Mouse (Mus musculus): ENCODE measurements around the gene Grhpr.
"Not testable (repeated sequence)": the region's sequence is repeated elsewhere in the genome, so short reads cannot be mapped to it uniquely, and the experiment has no call there.

The Grhpr gene

DNA sequence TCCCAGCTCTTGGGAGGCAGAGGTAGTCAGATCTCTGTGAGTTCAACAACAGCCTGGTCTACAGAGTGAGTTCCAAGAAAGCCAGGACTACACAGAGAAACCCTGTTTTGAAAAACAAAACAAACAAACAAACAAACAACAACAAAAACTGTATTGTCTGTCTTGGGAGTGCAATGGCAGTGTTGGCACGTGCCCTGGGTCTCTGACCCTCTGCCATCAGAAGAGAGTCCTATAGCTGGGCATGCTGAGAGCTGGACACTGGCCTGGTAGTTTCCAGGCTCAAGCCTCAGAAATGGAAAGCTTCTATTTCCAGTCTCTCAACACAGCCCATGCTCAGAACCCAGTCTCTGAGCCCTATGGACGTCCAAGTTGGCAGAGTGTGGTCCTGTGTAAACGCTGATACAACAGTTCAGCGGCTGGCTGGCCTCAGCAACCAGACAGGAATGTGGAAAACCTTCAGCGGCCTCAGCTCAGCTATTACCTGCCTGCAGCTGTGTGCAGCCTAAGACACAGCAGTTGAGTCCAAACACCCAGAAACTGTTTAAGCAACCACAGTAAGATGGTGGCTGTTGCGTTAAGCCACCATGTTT is 5.1 kb upstream of the Grhpr start:
- no peak for DNase-seq

GRCm38 (mm10) chr4:44976921-44977710 is 4.1 kb upstream of the Grhpr start:
- DNase-seq: no peak

DNA sequence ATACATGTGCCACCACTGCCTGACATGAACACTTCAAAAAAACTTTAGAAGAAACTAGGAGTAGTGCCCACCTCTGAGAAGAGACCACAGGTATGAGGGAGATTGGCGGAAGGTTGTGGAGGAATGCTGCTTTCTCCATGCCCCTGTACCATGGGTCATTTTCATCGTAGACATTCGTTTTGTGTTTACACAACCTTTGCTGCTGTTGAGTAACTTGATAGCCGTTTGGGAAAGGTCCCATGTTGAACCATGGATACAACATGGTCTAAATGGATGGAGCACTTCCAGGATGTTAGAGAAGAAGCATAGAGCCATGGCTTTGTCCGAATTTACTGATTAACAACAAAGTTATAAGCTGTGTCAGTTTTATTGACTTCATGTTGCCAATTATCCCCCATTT is 3.0 kb upstream of the Grhpr start:
- no peak for DNase-seq

- no peak for DNase-seq
Measured at GRCm38 (mm10) chr4:44979794-44980338, 1.3 kb upstream of the Grhpr start.

DNA sequence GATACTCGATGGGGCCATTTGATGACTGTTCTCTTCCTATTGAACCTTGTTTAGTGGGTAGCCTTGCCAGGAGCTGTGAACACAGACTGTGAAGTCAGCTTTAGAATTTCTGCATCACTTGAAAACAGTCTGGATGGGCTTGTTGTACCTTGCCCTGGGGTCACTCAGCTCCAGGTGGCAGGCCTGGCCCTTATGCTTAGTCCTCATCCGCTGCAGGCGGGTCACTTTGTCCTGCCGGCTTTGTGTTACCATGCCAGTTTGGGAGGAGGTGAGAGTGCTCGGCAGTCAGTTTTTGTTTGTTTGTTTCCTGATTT is 736 bp downstream of the Grhpr start:
- no peak for DNase-seq

- no peak for DNase-seq
Measured at GRCm38 (mm10) chr4:44982440-44983130, 1.4 kb downstream of the Grhpr start.

GRCm38 (mm10) chr4:44983131-44983740 is 2.0 kb downstream of the Grhpr start:
- DNase-seq: no peak

DNA sequence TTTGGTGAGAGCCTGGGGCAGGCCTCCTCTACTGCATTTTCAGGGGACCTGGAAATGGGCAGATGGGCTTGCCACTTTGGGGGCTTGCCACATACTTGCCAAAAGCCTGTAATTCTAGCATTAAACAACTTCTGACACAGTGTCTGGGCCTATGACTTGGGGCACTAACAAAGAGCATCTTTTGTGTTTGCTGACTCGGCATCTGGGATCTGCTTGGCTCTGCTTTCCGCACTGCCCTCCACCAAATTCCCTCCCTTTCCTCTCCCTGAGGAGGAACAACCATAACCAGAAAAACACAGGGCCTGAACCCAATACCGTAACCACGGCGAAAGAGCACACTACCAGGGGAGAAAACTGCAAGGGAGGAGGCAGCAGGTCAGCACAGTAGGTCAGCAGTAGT is 9.4 kb downstream of the Grhpr start:
- DNase-seq: no peak

GRCm38 (mm10) chr4:44992330-44992729 is 11.1 kb downstream of the Grhpr start:
- not testable (repeated sequence) for DNase-seq

DNA sequence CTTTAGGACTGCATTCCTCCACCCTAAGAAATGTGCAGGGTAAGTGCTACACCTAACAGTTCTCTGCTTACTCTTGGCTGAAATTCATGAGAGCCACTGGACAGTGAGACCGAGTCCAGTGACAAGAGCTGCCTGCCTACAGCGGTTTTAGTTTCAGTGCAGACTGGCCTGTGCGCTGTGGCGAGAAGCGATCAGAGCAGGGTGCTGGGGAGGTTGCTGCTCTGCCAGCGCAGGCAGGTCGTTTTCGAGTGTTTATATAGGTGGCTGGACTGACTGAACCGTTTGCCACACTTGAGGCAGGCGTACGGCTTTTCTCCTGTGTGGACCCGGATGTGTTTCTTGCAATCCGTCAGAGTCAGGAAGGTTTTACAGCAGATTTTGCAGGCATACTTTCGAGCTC is 12.0 kb downstream of the Grhpr start:
- DNase-seq: not testable (repeated sequence)

- no peak for DNase-seq
Measured at GRCm38 (mm10) chr4:44993847-44994246, 12.7 kb downstream of the Grhpr start.

DNA sequence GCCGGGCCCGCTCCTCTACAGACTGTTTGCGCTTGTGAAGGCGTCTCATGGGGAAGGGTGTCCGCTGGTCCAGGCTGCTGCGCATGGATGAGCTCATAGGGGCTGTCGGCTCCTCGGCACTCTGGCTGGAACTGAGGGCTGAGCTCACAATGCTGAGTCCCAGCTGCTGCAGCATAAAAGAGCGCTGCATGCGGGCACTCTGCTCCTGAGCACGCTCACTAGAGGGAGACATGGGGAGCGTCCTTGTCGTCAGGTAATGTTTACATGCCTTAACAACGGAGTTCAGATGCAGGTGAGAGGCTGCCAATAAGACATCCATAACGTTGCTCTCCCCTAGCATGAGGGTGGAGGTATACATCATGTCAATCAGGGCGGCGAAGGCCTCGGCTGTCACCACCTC is 13.6 kb downstream of the Grhpr start:
- DNase-seq: no peak

GRCm38 (mm10) chr4:44998071-44998470 is 16.9 kb downstream of the Grhpr start:
- no peak for DNase-seq

DNA sequence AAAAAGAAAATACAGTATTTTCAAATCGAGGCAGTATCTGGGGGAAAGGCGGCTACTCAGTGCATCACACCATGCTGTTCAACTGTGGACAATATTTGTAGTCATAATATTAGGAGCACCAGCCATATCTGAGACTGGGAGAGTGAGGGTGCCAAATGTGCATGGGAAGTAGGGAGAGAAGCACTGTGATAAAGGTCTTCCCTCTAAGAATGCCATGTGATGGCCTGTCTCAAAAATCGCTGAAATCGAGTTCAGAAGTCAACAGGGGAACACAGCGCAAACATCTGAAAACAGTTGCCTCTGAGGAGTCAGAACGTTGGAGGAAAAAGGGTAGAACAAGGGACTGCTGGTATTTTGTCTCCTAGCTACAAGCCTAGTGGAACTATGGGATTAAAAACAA is 18.8 kb downstream of the Grhpr start:
- no peak for DNase-seq

DNA sequence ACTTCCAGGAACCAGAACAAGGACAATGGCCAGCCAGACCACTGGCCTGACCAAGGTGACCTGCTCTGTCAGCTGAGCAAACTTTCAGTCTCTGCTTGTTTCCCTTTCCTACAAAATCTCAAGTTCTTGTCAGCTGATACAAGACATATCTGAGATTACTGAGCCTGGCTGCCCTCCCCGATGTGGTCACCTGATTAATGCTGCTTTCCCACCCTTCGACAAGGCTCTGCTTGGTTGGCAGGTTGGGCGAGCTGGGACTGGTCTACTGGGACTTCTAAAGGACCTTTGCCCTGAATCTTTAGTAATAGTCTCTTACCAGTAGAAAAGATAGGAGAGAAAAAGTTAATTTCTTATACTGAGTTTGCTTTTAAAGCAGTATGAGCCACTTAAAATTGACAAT is 24.3 kb downstream of the Grhpr start:
- no peak for DNase-seq

GRCm38 (mm10) chr4:45010806-45011415 is 29.7 kb downstream of the Grhpr start:
- DNase-seq: no peak

GRCm38 (mm10) chr4:45011581-45012104 is 30.4 kb downstream of the Grhpr start:
- DNase-seq: no peak

- peak; percentile 99 to 100 for DNase-seq
Measured at GRCm38 (mm10) chr4:45012105-45012975, 31.1 kb downstream of the Grhpr start, which contains the start of gene Zbtb5. Zbtb5 (minus strand) TSS chr4:45012412.

GRCm38 (mm10) chr4:45013031-45013431 is 31.8 kb downstream of the Grhpr start:
- no peak for DNase-seq

GRCm38 (mm10) chr4:45013537-45013936 is 32.3 kb downstream of the Grhpr start:
- no peak for DNase-seq

DNA sequence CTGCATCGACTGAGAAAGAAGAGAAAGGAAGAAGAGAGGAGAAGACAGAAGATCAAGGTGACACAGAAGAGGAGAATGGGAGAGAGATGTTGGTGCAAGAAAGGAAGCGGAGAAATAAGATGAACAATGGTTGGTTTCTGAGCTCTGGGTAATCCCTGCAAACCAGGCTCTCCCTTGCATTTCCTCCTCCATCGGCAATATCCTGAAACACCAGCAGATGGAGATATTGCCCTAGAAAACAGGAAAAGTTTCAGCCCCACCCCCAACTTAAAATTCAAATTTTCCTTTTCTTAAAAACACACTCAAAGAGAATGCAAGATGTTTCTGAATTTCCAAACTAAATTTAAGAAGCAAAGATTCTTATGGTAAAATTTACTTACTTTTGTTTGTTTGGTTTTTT is 34.4 kb downstream of the Grhpr start:
- no peak for DNase-seq
